In genomic region chr6:145794671-145795070, GRCm38 (mm10) we compare ENCODE assay signal across 10 mouse cellular contexts. TPM values are rescaled to one million over a fixed set of nuclear protein-coding genes. Genes with fewer than 3 reads are reported as not detected.
A peak's percentile ranks its signal among the peaks of the same experiment; 100 is the strongest.
DNase-seq lines count a peak whose midpoint lies in the region; ATAC-seq and TF ChIP-seq lines count a peak whose summit lies in the region.
"Had no signal": no experiment of that assay in that cellular context is flagged by ENCODE, and none has a peak within 500 bp of the region (broad histone marks: within the 10 kb centered on the region; RNA-seq: fewer than 3 reads in every experiment).

No protein-coding gene starts in this region.

- peak; percentile 66; the same call in 1 of the 2 replicates for TF ChIP-seq CTCF in testis, adult 2 months (IDR thresholded peaks at IDR 0.05; ENCODE audit: control insufficient read depth, insufficient read depth, insufficient replicate concordance, low read depth, low read length)
- TF ChIP-seq CTCF in brain, embryonic 14.5 days (IDR thresholded peaks at IDR 0.05; ENCODE audit: borderline replicate concordance, extremely low read depth, insufficient read depth, insufficient read length), result peak; percentile 44; the same call in 1 of the 2 replicates

- peaks cover 9% of the 10 kb centered on the region; the same call in 1 of the 2 replicates for H3K4me1 ChIP-seq in hindbrain, embryonic 10.5 days (replicated peaks)
- H3K4me1 ChIP-seq in hindbrain, embryonic 16.5 days (ENCODE audit: control insufficient read depth, insufficient read depth, low read depth, low read length), result peaks cover 3% of the 10 kb centered on the region; the same call in 1 of the 2 replicates
- no peaks in the 10 kb centered on the region for H3K4me1 ChIP-seq in testis, adult 2 months (ENCODE audit: control insufficient read depth, insufficient read depth, low read length)

- WGBS in hindbrain, embryonic 10.5 days, result 54% methylated on average over 4 of the region's 4 CpGs
- 59% methylated on average over 4 of the region's 4 CpGs for WGBS in hindbrain, embryonic 16.5 days

- 0 out of 2 replicates have a peak, but pooled peaks cover 3% of the 10 kb centered on the region for H3K36me3 ChIP-seq in hindbrain, embryonic 10.5 days
- H3K36me3 ChIP-seq in hindbrain, embryonic 16.5 days (ENCODE audit: control insufficient read depth, insufficient read depth, low read length), result no peaks in the 10 kb centered on the region
- H3K36me3 ChIP-seq in testis, adult 2 months (ENCODE audit: control insufficient read depth, insufficient read depth, low read length), result no peaks in the 10 kb centered on the region
- H3K36me3 ChIP-seq: embryonic facial prominence, embryonic 15.5 days had no signal

- H3K4me3 ChIP-seq in hindbrain, embryonic 10.5 days, result no peak overlapping the region
- H3K4me3 ChIP-seq in hindbrain, embryonic 16.5 days (ENCODE audit: low read length), result no peak overlapping the region
- H3K4me3 ChIP-seq in testis, adult 2 months (ENCODE audit: control insufficient read depth, low read depth, low read length), result no peak overlapping the region
- H3K4me3 ChIP-seq: embryonic facial prominence, embryonic 15.5 days had no signal

- no peak overlapping the region for H3K27ac ChIP-seq in hindbrain, embryonic 10.5 days
- no peak overlapping the region for H3K27ac ChIP-seq in hindbrain, embryonic 16.5 days (ENCODE audit: low read depth, low read length)
- no peak overlapping the region for H3K27ac ChIP-seq in testis, adult 2 months (ENCODE audit: control insufficient read depth, insufficient read depth, low read depth, low read length)
- H3K27ac ChIP-seq: embryonic facial prominence, embryonic 15.5 days had no signal

- peak; percentile 16 for DNase-seq in hindbrain, embryonic 10.5 days (ENCODE audit: low spot score)
- no peak for DNase-seq in testis, postnatal 10 days (ENCODE audit: low spot score)
- no peak for DNase-seq in brain, embryonic 14.5 days (ENCODE audit: low read depth)
- DNase-seq in thymus, postnatal 4 days, result peak; percentile 67
- DNase-seq in kidney, postnatal 25 days, result no peak
- DNase-seq: gastrocnemius, postnatal 25 days had no signal

- no peaks in the 10 kb centered on the region for H3K27me3 ChIP-seq in hindbrain, embryonic 10.5 days (ENCODE audit: insufficient read depth, poor library complexity, severe bottlenecking)
- H3K27me3 ChIP-seq in hindbrain, embryonic 16.5 days (replicated peaks; ENCODE audit: control insufficient read depth, insufficient read depth, low read length), result no peaks in the 10 kb centered on the region
- H3K27me3 ChIP-seq in testis, adult 2 months (ENCODE audit: control insufficient read depth, insufficient read depth, low read length), result no peaks in the 10 kb centered on the region
- H3K27me3 ChIP-seq: embryonic facial prominence, embryonic 15.5 days had no signal

- no peak overlapping the region for H3K9ac ChIP-seq in hindbrain, embryonic 16.5 days (ENCODE audit: low read depth, low read length)
- H3K9ac ChIP-seq: embryonic facial prominence, embryonic 15.5 days had no signal

- TF ChIP-seq POLR2A in testis, adult 2 months (IDR thresholded peaks at IDR 0.05; ENCODE audit: control insufficient read depth, low read depth, low read length), result no peak
- no peak for TF ChIP-seq POLR2A in brain, embryonic 14.5 days (IDR thresholded peaks at IDR 0.05; ENCODE audit: borderline replicate concordance, extremely low read depth, insufficient read depth, insufficient read length, poor library complexity, severe bottlenecking)

- no peak overlapping the region for H3K4me2 ChIP-seq in hindbrain, embryonic 16.5 days (ENCODE audit: low read length)
- H3K4me2 ChIP-seq: embryonic facial prominence, embryonic 15.5 days had no signal

- H3K9me3 ChIP-seq in hindbrain, embryonic 10.5 days, result no peaks in the 10 kb centered on the region
- no peaks in the 10 kb centered on the region for H3K9me3 ChIP-seq in hindbrain, embryonic 16.5 days (ENCODE audit: control insufficient read depth, low read length)
- H3K9me3 ChIP-seq: embryonic facial prominence, embryonic 15.5 days had no signal

- ATAC-seq in hindbrain, embryonic 16.5 days, result no peak
- no peak for ATAC-seq in erythroblast, adult 5-6 weeks (replicated peaks; ENCODE audit: low FRiP score, poor library complexity, severe bottlenecking)

RNA-seq across cellular contexts. Expression of gene Rassf8, which starts 48.1 kb away (rescaled TPM):
- 2.9 and 4.2 TPM in 2 replicates for polyA plus RNA-seq in hindbrain, embryonic 10.5 days (2016; fragmentation: Nextera tagmentation; extraction: Ambion mirVana)
- 4.3 and 4.4 TPM in 2 replicates for polyA plus RNA-seq in hindbrain, embryonic 16.5 days (2015; fragmentation: Nextera tagmentation; extraction: Ambion mirVana)
- 3.1 and 3.9 TPM in 2 replicates for polyA plus RNA-seq in testis, adult 2 months (2012; rRNA removed)
- 9.3 and 15.7 TPM in 2 replicates for polyA plus RNA-seq in brain, embryonic 14.5 days (2012; rRNA removed)
- 0.19 and 3.8 TPM in 2 replicates for total RNA-seq in erythroblast, adult 5-6 weeks (2015; ENCODE audit: low replicate concordance)
- total RNA-seq in erythroblast, adult 5-6 weeks (2017; ENCODE audit: low replicate concordance), result 3.0 and 3.5 TPM in 2 replicates

Comparison
In these comparisons a context has a peak if more than half of its experiments do, and no peak if none do; other contexts are left out.
1. DNase-seq: peak in hindbrain, embryonic 10.5 days (single experiment) and thymus, postnatal 4 days (single experiment); none in testis, postnatal 10 days (single experiment), brain, embryonic 14.5 days (single experiment) and kidney, postnatal 25 days (0 of 2).